Mouse (Mus musculus) cortical plate, adult 2 months (tissue): Measurements from ENCODE around the gene Vmn2r21.
"Not testable (repeated sequence)": the region's sequence is repeated elsewhere in the genome, so short reads cannot be mapped to it uniquely, and the experiment has no call there.

Experiments used
- CTCF ChIP-seq: fragments of 200-500 bp; IDR thresholded peaks from 2 replicates; pipeline ENCODE4 v1.5.1; 2011; ENCODE audit warnings: mild to moderate bottlenecking, control low read depth, low read length; ENCODE audit not compliant: insufficient read depth; ENCODE audit errors: extremely low read depth
- POLR2A ChIP-seq: fragments of 200-500 bp; IDR thresholded peaks from 2 replicates; pipeline ENCODE4 v1.6.1; 2011; ENCODE audit warnings: mild to moderate bottlenecking, low read length, control low read depth; ENCODE audit not compliant: insufficient read depth; ENCODE audit errors: extremely low read depth

DNA sequence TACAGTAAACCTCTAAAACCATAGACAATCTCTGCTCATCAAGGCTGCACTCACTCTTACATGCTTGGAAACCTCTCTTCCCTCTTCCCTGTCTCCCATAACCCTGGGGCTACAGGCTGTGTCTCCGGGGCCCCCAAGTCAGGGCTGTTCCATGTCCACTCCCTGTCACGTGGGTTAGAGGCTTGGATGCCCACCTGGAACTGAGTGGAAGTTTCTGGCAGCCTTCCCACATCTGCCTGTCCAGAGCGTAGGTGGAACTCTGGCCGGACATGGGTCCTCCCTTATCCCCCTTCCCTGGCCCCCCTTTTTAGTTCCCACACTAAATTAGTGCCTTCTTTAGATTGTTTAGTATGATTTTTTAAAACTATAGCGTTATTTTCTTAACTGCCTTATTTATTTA, 60.2 kb downstream of the Vmn2r21 start:
- not testable (repeated sequence) for TF ChIP-seq CTCF, POLR2A
